Mouse (Mus musculus): ENCODE measurements around the gene Plcxd1. TPM values are rescaled to one million over a fixed set of nuclear protein-coding genes. Genes with fewer than 3 reads are reported as not detected.

Gene Plcxd1
- polyA plus RNA-seq, 1 experiment from 2014 or later = 1.6 TPM

DNA sequence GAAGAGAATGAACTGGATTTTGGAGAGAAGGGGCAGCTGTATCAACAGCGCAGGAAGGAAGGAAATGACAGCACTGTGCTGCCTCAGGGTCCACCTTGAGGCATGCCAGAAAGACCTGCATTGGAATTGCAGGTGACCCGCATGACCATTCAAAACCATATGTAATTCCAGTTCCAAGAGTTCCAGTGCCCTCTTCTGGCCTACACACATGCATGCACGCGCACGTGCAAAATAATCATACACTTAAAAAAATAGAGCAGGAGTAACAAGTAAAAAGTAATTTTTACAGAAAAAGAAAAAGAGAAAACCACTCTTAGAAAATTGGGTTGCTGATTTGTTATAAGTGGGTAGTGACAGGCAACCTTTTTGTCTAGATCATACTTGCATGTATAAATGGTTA is 43.2 kb downstream of the Plcxd1 start:
- ChIA-PET POLR2A (no interaction called here), CTCF (interaction anchor here (0.8 to 1.1 kb wide), 2 partner anchors 10 to 27 kb away, joined by 3 read pairs; no protein-coding TSS in a partner anchor)
- DNase-seq (ENCODE audit: low read depth, low spot score) (no peak), ATAC-seq (no peak)
- in situ Hi-C loops (cut with MboI; ENCODE audit: low pct_unique_long_range_greater_than_20kb) = no loop called here
- TF ChIP-seq CTCF (IDR thresholded peaks at IDR 0.05) = peak; percentile 60
- H3K27me3 ChIP-seq = no peaks in the 10 kb centered on the region

Other genes with a start within 250 kb of the Plcxd1 start
- gene Gm15446, start 176.6 kb upstream of the Plcxd1 start, polyA plus RNA-seq (2021) = 8.8 TPM
- 9.0 TPM for gene Zfp932, start 103.4 kb upstream of the Plcxd1 start, polyA plus RNA-seq (2021)
- gene Gm17655, start 27.5 kb upstream of the Plcxd1 start, polyA plus RNA-seq (2021) = 8.2 TPM
- gene Gm35315, start 5.5 kb upstream of the Plcxd1 start, polyA plus RNA-seq (2021) = 0.64 TPM
- 56.8 TPM for gene Gtpbp6, start 8.2 kb downstream of the Plcxd1 start, polyA plus RNA-seq (2021)
- gene Zfp605, start 10.1 kb downstream of the Plcxd1 start, polyA plus RNA-seq (2021) = 12.6 TPM
- 43.4 TPM for gene Chfr, start 35.9 kb downstream of the Plcxd1 start, polyA plus RNA-seq (2021)
- gene Golga3, start 76.7 kb downstream of the Plcxd1 start, polyA plus RNA-seq (2021) = 33.5 TPM
- gene Ankle2, start 131.0 kb downstream of the Plcxd1 start, polyA plus RNA-seq (2021) = 40.2 TPM
- 65.6 TPM for gene Pgam5, start 169.9 kb downstream of the Plcxd1 start, polyA plus RNA-seq (2021)
- gene Pxmp2, start 186.2 kb downstream of the Plcxd1 start, polyA plus RNA-seq (2021) = 8.2 TPM
- gene Pole, start 186.3 kb downstream of the Plcxd1 start, polyA plus RNA-seq (2021) = 20.3 TPM
- gene P2rx2, start 243.2 kb downstream of the Plcxd1 start, polyA plus RNA-seq (2021) = 0.23 TPM
- gene Lrcol1, start 244.8 kb downstream of the Plcxd1 start, polyA plus RNA-seq (2021) = not detected